Mouse (Mus musculus) MN1 (cell line): ENCODE data around the gene Osgin1.
A peak's percentile ranks its signal among the peaks of the same experiment; 100 is the strongest.

Experiments
- DNase-seq: peaks from one replicate; pipeline ENCODE4 v3.0.0-alpha.2; 2016; ENCODE audit warnings: low spot score

Osgin1 gene

DNA sequence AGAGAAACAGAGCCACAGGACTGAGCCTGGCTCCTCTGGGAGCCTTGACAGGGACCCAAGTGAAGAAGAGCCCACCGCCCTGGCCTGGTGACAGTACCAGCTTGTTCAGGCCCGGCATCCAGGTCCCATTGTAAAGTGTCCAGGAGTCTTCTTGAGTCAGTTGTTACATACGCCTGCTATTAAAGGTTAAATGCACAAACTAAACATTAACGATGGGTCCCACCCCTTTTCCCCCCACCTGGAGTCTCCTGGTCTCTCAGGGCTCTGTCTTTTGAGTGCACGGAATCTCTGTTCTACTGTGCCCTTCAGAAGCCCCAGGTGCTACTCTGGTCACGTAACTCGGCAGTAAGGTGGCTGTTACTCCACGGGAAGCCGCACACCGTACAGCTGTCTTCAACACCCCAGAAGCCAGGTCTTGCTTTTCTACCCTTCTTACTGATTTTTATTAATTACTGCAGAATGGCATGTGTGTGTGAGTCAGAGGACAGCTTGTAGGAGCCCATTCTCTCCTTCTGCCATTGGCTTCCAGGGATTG, 9.7 kb upstream of the Osgin1 start:
- no peak for DNase-seq

DNA sequence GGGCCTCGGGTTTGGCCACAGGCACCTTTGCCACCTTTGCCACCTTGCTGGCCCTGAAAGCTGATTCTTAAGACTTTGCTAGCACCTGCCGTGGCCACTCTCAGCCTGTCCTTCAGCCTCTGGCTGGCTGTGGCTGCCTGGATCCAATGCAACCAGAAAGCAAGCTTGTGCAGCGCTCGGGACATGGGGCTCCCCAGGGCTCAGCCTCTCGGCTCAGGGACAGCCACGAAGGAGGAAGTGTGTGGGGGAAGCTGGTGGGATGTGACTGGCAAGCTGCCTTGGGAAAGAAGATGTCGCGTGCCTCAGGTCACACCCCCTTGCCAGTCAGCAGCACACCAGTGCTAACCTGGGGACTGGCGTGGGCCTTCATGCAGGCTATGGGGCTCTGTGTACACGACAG, 9.2 kb upstream of the Osgin1 start:
- DNase-seq, result no peak

DNA sequence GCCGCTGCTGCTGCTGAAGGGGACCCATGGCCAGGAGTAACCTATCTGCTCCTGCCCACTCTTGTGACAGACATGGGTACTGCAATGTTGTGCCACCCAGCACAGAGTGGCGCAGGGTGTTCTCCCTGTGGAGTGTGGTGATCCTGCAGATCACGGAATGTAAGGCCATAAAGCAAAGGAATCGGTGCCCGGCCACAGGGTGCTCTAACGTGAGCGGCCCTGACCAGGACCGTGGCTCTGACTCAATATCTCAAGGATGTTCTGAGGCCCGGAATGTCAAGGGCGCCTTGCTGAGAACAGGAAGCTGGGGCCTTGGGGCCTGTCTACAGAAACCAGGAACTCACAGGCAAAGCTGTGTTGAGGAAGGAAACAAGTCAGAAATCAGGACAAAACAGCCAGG, 8.4 kb upstream of the Osgin1 start:
- no peak for DNase-seq

DNA sequence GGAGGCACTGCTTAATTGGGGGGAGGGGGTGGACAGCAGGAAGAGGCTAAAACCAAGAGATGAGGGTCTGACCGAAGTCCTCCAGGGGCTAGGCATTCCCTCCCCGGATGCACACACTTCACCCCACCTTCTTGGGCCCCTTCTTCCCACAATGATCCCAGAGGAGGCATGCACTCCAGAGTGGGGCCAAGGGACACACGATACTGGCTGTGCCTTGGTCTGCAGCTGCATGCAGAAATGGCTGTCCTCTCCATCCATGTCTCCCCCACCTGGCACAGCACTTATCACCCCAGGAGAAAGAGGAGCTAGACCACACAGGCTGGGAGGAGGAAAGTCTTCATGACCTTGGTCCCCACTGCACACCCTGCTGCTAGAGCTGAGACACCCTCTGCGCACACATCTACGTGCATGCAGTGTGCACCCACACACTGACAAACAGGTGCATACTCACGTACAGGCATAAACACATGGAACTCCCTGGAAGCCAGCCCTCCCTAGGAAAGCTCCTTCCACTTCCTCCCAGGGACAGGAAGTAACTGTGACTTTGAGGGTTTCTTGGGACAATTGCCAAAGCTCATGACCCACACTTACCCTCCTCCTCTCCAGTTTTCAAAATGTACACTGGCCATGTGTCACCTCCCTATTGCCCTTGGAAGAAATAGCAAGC, 7.7 kb upstream of the Osgin1 start:
- DNase-seq, result no peak

DNA sequence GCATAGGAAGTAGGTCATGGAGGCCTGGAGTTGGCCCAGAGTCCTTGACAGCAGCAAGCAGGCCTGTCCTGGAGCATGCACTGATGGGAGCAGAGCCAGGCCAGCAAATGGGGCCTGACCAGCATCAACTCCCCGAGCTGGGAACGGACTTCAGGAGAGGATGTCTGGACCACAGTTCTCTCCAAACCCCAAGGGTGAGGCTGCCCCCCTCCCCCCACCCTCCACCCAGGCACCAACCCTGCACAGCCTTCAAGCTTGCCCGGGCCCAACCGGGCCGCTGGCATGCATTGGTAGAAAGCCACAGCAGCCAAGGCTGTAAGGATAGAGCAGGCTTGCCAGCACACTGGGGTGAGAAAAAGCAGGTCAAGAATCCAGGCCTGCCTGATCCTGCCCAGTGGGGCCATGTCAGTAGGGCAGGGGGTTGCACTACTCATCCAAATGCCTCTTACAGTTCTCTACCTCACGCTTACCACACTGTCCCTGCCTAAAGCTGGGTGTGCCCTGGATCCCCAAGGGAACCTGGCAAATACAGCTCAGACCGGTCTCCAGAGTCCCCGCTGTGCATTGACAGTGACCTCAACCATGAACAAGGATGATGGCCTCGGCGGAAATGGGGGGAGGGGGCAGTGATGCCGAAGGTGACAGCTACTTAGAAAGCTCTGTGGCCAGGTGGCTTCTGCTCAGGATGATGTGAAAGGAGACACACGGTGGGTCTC, 6.1 kb upstream of the Osgin1 start:
- peak; percentile 84 for DNase-seq

DNA sequence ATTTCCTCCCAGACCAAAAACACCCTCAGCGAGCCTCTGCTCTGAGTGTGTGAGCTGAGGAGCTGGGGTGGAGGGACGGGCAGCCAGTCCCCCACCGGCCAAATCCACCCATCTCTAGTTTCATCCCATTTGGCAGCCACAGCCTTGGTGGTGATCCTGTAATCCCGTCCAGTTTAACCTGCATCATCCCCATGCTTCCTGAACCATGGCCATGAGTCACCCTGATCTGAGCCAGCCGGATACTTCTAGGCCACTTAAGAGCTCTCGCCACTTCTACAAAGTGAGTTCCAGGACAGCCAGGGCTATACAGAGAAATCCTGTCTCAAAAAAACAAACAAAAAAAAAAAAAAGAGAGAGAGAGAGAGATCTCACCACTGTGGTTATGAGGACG, 5.6 kb upstream of the Osgin1 start:
- DNase-seq, result peak; percentile 66

DNA sequence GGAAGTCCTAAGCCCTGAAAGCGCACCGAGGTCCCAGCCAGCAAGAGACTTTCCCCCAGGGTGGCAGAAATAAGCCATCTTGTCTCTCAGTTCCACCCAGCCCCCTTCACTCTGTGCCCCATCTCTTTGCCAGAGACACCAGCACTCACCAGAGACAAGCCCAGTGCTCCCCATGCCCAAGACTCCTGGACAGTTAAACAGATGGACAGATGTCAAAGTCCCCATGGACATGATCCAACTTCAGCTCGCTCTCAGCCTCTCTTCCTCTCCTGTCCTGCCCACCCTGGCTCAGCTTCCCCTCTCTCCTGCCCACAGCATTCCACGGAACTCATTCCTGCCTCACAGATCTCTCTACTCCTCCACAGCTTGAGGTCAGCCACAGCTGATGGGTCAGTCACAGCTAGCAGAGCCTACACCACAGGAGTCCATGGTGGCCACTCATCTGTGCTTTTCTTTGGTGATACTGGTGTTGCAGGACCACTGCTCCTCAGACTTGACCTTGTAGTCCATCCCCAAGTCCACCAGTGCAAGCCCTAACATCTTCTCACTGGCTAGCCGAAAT, 5.1 kb upstream of the Osgin1 start:
- DNase-seq, result no peak

DNA sequence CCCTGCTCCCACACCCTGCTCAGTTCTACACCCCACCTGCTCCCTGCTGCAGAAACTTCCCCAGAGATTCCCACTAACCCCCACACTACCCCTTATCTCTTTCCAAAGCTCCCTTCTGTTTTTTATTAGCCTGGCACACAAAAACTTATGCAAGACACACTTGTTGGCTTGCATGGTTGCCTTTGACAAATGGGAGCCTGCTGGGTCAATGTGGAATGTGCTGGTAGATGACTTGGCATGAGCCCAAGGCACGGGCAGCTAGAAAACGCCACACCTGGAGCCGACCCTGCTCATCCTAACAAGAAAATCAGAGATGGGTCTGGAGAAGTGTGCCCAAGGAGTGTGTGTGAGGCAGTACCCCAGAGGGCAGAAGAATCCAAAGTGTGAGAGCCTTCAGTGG, 4.4 kb upstream of the Osgin1 start:
- no peak for DNase-seq

DNA sequence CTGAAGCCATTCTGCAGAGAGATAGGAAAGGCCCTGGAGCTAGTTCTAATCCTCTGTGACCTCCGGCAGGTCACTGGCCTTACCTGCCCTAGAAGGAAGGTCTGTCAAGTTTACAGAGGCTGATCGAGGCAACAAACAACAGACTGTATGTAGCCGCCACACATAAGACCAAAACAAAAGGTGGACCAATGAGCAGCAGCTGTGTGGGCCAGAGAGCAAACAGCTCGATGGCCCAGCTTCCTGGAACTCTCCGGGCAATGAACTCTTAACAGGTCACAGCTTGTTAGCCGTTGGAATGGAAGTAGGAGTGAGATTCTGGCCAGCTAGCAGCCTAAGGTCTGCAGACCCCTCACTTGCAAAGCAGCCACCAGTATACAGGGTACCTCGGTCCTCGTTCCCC, 3.7 kb upstream of the Osgin1 start:
- DNase-seq, result no peak

DNA sequence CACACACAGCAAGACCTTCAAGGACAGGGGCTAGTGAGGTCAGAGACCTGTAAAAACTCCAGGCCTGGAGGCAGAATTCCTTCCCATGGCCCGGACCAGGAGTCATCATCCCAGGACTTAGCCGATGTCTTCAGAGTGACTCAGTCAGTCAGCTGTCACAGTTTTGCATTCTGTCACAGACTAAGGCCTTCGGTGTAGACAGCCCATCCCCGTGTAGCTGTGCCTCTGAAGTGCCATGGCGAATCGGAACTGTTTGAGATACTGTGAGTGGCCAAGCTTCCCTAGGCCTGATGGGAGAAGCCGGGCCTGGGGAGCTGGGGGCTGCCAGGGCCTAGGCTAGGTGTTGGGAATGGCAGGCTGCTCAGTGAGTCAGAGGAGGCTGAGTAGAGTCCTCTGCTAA, 3.2 kb upstream of the Osgin1 start:
- no peak for DNase-seq

DNA sequence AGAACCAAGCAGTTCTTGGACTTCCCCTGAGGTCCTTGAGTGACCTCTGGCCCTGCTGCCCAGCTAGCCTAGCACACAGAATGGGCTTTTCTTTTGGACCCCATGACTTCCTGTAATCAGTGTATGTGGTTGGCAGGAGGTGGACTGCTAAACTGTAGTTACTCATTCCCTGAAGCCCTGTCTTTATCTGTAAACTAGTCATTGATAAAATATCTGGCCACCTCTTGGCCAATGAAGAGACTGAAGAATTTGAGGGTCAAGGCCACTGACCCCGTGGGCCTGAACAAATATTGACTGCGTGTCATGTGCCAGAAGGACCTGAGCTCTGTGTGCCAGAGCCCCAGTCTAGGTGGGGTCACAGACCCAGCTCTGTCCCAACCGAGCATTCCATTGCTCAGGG, 1.6 kb upstream of the Osgin1 start:
- DNase-seq, result no peak

DNA sequence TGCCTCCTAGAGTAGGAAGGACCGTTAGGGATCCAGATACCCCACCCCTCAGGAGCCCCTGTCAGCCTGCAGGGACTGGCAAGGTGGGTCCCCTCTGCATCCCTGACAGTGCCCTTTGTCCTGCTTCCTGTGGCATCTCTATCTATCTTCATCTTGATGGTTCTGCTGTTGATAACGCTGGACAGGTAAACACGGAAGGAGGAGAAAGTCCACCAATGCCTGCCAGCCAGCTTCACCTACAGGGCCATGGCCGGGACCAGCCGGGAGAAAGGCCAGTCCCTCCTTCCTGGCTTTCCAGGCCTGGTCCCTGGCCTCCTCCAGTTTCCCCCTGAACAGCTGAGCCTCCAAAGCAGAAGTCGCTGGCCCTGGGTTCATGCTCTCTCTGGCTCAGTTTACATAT, 645 bp downstream of the Osgin1 start:
- DNase-seq, result no peak

DNA sequence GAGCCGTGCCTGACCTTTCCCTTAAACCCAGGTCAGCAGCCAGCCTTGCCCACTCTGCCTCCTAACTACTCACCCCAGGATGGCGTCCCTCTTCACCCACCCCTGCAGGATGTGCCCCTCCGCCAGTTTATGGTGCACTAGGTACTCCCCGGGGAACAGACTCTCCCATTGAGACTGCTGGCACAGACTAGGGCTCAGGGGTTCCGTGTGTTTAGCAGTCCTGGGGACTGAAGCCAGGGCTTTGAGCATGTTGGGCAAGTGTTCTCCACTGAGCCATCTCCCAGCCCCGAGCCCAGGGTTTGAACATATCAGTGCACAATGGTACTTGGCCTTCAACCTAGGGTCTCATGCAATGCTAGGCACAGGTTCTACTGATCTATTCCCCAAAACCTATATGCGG, 1.6 kb downstream of the Osgin1 start:
- no peak for DNase-seq

DNA sequence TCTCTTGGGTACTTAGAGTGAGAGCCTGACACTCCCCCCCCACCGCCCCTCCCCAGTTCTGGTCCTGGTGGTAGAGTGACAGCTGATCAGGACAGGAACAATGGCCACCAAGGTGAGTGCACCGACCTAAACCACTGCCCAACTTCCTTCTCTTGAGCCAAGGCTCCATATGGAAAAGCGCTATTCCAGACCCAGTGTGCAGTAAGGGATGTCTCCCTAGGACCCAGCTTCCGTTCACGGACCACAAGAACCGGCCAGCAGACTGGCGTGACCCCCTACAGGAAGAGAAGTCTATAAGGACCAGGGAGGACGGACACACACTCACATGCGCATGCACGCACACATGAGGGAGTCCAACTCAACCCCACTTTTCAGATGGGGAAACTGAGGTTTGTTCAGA, 2.4 kb downstream of the Osgin1 start:
- DNase-seq, result no peak

DNA sequence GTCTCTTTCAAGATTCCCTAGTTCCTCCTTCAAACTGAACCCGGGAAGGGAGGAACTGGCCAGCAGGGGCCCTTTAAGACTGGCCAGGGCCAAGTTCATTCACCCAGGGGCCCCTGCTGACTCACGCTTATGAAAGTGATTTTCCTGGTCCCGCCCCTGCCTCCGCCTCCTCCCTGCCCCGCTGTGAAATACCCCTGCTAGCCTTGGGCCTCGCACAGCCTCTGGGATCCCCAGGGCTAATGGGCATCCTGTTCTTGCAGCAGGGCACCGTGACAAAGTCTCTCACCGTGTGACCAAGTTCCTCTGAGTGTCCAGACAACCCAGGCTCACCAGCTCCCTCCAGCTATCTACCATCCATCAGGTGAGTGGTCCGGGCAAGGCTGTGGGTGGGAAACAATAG, 3.0 kb downstream of the Osgin1 start:
- DNase-seq, result peak; percentile 73

DNA sequence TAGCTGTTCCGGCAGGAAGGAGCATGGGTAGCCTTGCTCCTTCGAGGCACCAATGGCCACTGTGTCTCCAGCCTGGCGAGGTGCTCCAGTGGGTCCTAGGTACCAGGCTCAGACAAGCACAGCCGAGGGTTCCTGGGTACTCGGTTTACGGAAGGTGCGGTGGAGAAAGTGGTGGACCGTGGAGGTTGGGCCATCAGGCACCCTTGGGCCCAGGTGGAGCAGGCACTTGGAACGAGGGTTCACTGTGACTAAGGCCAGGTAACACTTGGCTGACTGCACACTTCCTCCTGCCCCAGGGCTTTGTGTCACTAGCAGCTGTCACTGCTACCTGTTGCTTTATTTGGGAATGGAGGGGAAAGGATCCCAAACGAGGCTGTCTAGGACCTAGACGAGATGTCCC, 3.6 kb downstream of the Osgin1 start:
- DNase-seq, result no peak

DNA sequence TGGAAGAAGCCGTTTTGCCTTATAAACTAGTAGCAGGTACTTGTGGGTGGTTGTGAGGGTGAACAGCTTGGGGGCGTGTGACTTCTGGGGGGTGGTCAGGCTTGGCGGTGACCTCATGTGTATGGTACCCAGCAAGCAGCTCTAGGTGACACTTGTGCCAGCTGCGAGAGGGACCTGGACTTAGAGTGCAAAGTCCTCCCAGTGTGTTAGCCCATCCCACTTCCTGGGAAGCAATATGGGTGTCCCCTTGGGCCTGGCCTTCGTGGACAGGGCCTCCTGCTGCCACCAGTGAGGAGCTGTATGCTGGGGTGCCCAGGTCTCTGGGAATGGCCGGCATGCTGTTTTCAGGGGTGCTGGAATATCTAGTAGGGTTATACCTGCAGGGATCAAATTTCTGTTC, 5.0 kb downstream of the Osgin1 start:
- no peak for DNase-seq

DNA sequence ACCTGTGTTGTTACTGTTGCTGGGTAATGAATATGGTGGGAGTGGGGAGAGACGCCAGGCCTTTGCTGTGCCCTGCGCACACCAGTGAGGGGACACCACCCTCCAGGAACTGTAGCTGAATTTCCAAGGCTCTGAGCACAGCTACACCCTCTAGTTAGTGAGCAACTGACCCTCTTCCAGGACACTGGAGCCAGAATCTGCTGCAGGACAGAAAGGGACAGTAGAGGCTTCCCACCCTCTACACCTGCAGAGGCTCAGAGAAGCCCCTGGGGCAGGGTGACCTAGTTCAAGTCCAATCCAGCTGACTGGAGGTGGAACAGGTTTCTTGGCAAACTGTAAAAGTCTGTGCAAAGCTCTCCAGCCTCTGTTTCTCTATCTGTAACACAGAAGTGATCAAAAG, 5.5 kb downstream of the Osgin1 start:
- DNase-seq, result no peak

DNA sequence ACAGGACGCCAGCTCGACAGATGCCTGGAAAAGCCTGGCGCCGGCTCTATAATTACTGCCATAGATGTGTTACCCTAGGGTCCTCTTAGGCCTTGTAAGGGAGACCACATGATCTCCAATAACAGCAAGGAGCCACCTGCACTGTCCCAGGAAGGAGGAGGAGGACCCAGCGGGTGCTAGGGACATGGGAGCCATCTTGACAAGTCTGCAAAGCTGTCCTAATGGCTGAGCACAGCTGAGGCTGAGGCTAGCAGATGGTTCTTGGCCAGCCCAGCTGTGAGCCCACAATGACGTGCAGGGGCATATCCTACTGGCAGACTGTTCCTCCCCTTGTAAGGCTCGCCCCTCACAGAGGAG, 5.9 kb downstream of the Osgin1 start:
- no peak for DNase-seq

DNA sequence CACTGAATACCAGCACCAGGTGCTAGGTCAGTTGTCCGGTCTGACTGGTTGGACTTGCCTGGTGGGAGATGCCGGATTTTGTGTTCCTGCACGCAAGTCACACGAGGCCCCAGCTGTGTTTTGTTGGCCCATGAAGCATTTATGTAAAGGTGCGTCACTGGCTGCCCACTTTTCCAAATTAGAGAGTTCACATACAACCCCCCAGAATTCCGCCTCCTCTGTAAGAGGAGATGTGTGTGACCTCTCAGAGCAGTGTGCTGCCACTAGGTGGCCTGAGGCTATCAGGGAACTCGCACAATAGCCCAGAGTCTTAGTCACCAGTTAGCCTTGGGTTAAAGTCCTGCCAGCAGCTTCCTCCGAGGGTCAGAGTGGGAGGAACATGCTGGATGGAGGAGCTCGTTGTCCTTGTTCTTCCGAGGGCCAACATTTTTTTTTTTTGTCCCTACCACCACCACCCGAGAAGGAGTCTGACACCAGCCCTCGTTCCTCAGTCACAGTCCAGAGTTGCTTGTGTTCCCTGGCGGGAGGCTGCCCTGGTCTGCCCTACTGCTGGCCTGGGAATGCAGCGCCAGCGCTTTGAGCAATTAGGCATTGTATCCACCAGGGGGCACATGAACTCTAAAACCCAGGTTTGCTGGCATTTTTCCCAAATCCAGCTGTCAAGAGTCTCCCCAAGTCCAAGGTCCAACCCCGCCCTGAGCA, 6.5 kb downstream of the Osgin1 start:
- DNase-seq, result peak; percentile 93

DNA sequence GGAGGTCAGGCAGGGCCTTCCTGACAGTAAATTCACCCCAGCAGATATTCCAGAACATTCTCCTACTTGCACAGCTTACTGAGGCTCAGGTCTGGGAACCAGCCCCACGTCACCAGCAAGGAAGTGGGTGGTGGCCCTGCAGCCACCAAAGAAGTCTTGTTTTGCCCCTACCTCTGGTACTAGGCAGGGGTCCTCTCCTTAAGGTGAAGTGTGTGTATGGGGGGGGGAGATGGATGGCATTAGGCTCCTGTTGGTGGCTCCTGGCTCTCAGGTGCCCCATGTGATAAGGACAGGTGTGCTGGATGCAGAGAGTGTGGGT, 7.0 kb downstream of the Osgin1 start:
- DNase-seq, result no peak

DNA sequence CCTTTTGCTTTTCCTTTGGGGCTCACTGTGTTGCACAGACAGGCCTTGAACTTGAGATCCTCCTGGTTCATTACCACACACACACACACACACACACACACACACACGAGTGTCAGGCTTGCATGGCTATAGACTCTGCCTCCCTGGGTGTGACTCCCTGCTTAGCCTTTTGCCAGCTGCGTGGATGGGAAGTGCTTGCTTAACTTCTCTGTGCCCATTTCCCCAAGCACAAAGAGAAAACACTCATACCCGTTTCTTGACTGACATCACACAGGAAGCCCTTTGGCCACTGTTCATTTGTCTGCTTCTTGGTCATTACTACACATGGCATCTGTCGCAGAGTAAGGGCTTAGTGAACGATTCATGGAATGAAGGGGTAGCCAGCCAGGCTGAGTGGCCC, 8.1 kb downstream of the Osgin1 start:
- DNase-seq, result no peak

DNA sequence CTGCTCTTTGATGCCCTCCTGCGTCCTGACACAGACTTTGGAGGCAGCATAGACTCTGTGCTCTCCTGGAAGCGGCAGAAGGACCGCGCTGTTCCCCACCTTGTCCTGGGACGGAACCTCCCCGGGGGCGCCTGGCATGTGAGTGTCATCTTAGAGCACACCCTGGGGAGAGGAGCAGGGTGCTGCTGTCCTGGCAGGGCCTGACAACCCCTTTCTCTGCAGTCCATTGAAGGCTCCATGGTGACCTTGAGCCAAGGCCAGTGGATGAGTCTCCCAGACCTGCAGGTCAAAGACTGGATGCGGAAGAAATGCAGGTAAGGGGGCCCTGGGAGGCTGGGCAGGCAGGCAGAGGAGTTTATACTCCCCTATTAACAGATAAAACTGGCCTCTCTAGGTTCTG, 9.0 kb downstream of the Osgin1 start:
- DNase-seq, result no peak
